Mouse (Mus musculus) retina, postnatal 7 days (tissue): ENCODE measurements around the gene Adk.
"Not testable (repeated sequence)": the region's sequence is repeated elsewhere in the genome, so short reads cannot be mapped to it uniquely, and the experiment has no call there.

Experiments used
- DNase-seq: peaks from one replicate; pipeline ENCODE4 v3.0.0-alpha.2; 2012; ENCODE audit warnings: low read depth, low spot score

Adk gene

GRCm38 (mm10) chr14:21433415-21433814, 381.0 kb downstream of the Adk start:
- no peak for DNase-seq

GRCm38 (mm10) chr14:21433995-21434394, 381.6 kb downstream of the Adk start:
- no peak for DNase-seq

GRCm38 (mm10) chr14:21434686-21435085, 382.3 kb downstream of the Adk start:
- no peak for DNase-seq

- no peak for DNase-seq
Observed at GRCm38 (mm10) chr14:21439785-21440184, 387.4 kb downstream of the Adk start.

GRCm38 (mm10) chr14:21440526-21440925, 388.2 kb downstream of the Adk start:
- no peak for DNase-seq

GRCm38 (mm10) chr14:21441772-21442533, 389.6 kb downstream of the Adk start:
- DNase-seq = no peak

GRCm38 (mm10) chr14:21452581-21452980, 400.2 kb downstream of the Adk start:
- DNase-seq = no peak

GRCm38 (mm10) chr14:21453896-21454295, 401.5 kb downstream of the Adk start:
- no peak for DNase-seq

GRCm38 (mm10) chr14:21455654-21456350, 403.4 kb downstream of the Adk start:
- no peak for DNase-seq

GRCm38 (mm10) chr14:21456526-21456925, 404.2 kb downstream of the Adk start:
- no peak for DNase-seq

GRCm38 (mm10) chr14:21457876-21458275, 405.5 kb downstream of the Adk start:
- no peak for DNase-seq

GRCm38 (mm10) chr14:21458696-21459095, 406.3 kb downstream of the Adk start:
- no peak for DNase-seq

GRCm38 (mm10) chr14:21459163-21459562, 406.8 kb downstream of the Adk start:
- DNase-seq = no peak

GRCm38 (mm10) chr14:21462398-21462797, 410.0 kb downstream of the Adk start:
- DNase-seq = no peak

GRCm38 (mm10) chr14:21463117-21463712, 410.8 kb downstream of the Adk start:
- DNase-seq = no peak

- DNase-seq = no peak
Observed at GRCm38 (mm10) chr14:21470386-21470785, 418.0 kb downstream of the Adk start.

GRCm38 (mm10) chr14:21471975-21472374, 419.6 kb downstream of the Adk start:
- no peak for DNase-seq

- DNase-seq = not testable (repeated sequence)
Observed at GRCm38 (mm10) chr14:21474593-21475132, 422.3 kb downstream of the Adk start.

- no peak for DNase-seq
Observed at GRCm38 (mm10) chr14:21477181-21477580, 424.8 kb downstream of the Adk start.

GRCm38 (mm10) chr14:21479566-21479965, 427.2 kb downstream of the Adk start:
- DNase-seq = no peak

- DNase-seq = no peak
Observed at GRCm38 (mm10) chr14:21480191-21480590, 427.8 kb downstream of the Adk start.

- DNase-seq = no peak
Observed at GRCm38 (mm10) chr14:21481231-21481630, 428.9 kb downstream of the Adk start, which contains the start of gene Kat6b. TSS of gene Kat6b (plus strand) at chr14:21481434.
